Mouse (Mus musculus): ENCODE measurements around the gene Thegl. TPM values are rescaled to one million over a fixed set of nuclear protein-coding genes. Genes with fewer than 3 reads are reported as not detected.

Gene Thegl
- total and polyA plus RNA-seq, 3 experiments: not detected

DNA sequence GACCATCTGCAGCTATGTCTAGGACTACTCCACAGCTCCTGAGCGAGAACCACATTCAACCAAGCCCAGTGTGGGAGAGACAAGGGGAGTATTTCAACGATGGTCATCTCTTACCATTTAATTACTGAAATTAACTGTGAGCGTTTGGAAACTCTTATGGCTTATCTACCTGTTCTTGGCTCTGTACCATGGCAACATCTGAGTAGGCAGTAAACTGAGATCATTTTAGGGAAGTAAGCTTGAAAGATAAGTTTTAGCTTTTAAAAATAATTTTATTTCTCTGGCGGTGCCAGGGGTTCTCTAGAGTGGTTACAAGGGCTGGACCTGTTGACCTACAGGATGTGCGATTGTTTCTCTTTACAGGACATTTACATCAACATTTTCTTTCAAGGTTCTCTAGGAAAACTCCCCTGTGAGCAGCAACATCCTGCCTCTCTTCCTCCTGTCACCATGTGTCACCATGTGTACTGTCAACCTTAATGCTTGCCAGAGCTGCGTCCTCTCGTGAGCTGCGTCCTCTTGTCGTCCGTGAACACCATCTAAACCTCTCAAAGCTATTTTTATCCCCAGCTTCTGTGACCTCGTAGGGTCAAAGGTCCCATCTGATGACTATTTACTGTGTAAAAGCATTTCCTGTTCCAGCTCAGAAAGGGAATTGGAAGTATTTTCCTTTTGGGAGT, 83.6 kb downstream of the Thegl start:
- peaks cover 20 to 46% of the 10 kb centered on the region in 2 experiments for H3K4me1 ChIP-seq (ENCODE audit: control insufficient read depth in 1 of 2, insufficient read depth in 2 of 2, low read length in 2 of 2)
- H3K79me2 ChIP-seq (ENCODE audit: control insufficient read depth, insufficient read depth, low read length, poor library complexity): peaks cover under 1% of the 10 kb centered on the region; the same call in 1 of the 2 replicates
- H3K4me3 ChIP-seq (ENCODE audit: control insufficient read depth in 1 of 2, insufficient read depth in 1 of 2, low read depth in 2 of 2, low read length in 2 of 2): peak overlapping the region; percentile 33 to 36
- H3K36me3 ChIP-seq (ENCODE audit: control insufficient read depth in 1 of 2, insufficient read depth in 2 of 2, low read length in 2 of 2): peaks cover 0 to 35% of the 10 kb centered on the region in 2 experiments; a peak in 2 of 4 replicates
- no peaks in the 10 kb centered on the region for H3K27me3 ChIP-seq (ENCODE audit: control insufficient read depth in 1 of 2, insufficient read depth in 2 of 2, low read length in 2 of 2)
- DNase-seq (ENCODE audit: low read depth, low spot score): peak; percentile 81
- H3K9me3 ChIP-seq (replicated peaks; ENCODE audit: insufficient read depth, low read length): no peaks in the 10 kb centered on the region
- H3K27ac ChIP-seq (ENCODE audit: control insufficient read depth, low read depth, low read length): peak overlapping the region; percentile 30
- TF ChIP-seq MXI1 (IDR thresholded peaks at IDR 0.05; ENCODE audit: low read depth, low read length): peak; percentile 73
- peak; percentile 92 for TF ChIP-seq GATA1 (IDR thresholded peaks at IDR 0.05; ENCODE audit: low read depth, low read length)
- TF ChIP-seq KAT2A (conservative IDR thresholded peaks at IDR 0.05; ENCODE audit: low read depth, low read length): 0 out of 2 replicates have a peak, but pooled peaks have one; percentile 29
- peak; percentile 12; the same call in 1 of the 2 replicates for TF ChIP-seq HCFC1 (IDR thresholded peaks at IDR 0.05; ENCODE audit: low read depth, low read length)
- peak; percentile 94 for TF ChIP-seq ETS1 (IDR thresholded peaks at IDR 0.05; ENCODE audit: low read depth, low read length)
- peak; percentile 78 to 94 for TF ChIP-seq EP300 (IDR thresholded peaks at IDR 0.05; ENCODE audit: low read depth in 1 of 2, low read length in 2 of 2)
- TF ChIP-seq JUND (IDR thresholded peaks at IDR 0.05; ENCODE audit: low read depth, low read length): 0 out of 2 replicates have a peak, but pooled peaks have one; percentile 15
- peak; percentile 88 for TF ChIP-seq RCOR1 (IDR thresholded peaks at IDR 0.05; ENCODE audit: low read depth, low read length)
- TF ChIP-seq USF2 (IDR thresholded peaks at IDR 0.05; ENCODE audit: borderline replicate concordance in 1 of 2, insufficient read depth in 1 of 2, low read depth in 1 of 2, low read length in 2 of 2): no peak
- TF ChIP-seq TCF12 (IDR thresholded peaks at IDR 0.05; ENCODE audit: low read depth, low read length): peak; percentile 72
- TF ChIP-seq ELF1 (IDR thresholded peaks at IDR 0.05; ENCODE audit: low read depth, low read length): peak; percentile 40; the same call in 1 of the 2 replicates
- TF ChIP-seq BHLHE40 (IDR thresholded peaks at IDR 0.05; ENCODE audit: borderline replicate concordance, low read depth, low read length): peak; percentile 43; the same call in 1 of the 2 replicates
- TF ChIP-seq MYC (IDR thresholded peaks at IDR 0.05; ENCODE audit: low read depth, low read length): peak; percentile 80
- peak; percentile 37; the same call in 1 of the 2 replicates for TF ChIP-seq MEF2A (IDR thresholded peaks at IDR 0.05; ENCODE audit: extremely low read depth, insufficient replicate concordance, low read depth, low read length, poor library complexity, severe bottlenecking)
- TF ChIP-seq MYB (IDR thresholded peaks at IDR 0.05; ENCODE audit: low read depth, low read length): peak; percentile 39; the same call in 1 of the 2 replicates
- TF ChIP-seq UBTF (IDR thresholded peaks at IDR 0.05; ENCODE audit: borderline replicate concordance, insufficient read depth, low read depth, low read length): no peak
- no peak for TF ChIP-seq MAX (IDR thresholded peaks at IDR 0.05; ENCODE audit: low read length)
- TF ChIP-seq SIN3A (IDR thresholded peaks at IDR 0.05; ENCODE audit: low read length): peak; percentile 76
- TF ChIP-seq POLR2AphosphoS5 (IDR thresholded peaks at IDR 0.05; ENCODE audit: borderline replicate concordance, low read depth, low read length): no peak
- no peak for TF ChIP-seq MAZ (IDR thresholded peaks at IDR 0.05; ENCODE audit: low read depth, low read length)
- H3K9ac ChIP-seq (ENCODE audit: control insufficient read depth, low read depth, low read length, poor library complexity, severe bottlenecking): peak overlapping the region; percentile 48

All from MEL (cell line).